Mouse (Mus musculus) forebrain, embryonic 16.5 days (tissue): ENCODE results near the gene Tbc1d15. TPM values are rescaled to one million over a fixed set of nuclear protein-coding genes. Genes with fewer than 3 reads are reported as not detected.

Experiments
- ATAC-seq: fragments of 200-750 bp; cut with Nextera tagmentation; 2 replicates; pipeline ENCODE4 v1.8.0; 2017; ENCODE audit warnings: mild to moderate bottlenecking, moderate library complexity
- H3K27ac ChIP-seq: fragments of 300-500 bp; sonication (generic); 2 replicates; pipeline ENCODE4 v1.5.1; 2014; ENCODE audit warnings: low read length, control low read depth
- H3K27me3 ChIP-seq: fragments of 300-500 bp; sonication (generic); replicated peaks from 2 replicates; pipeline ENCODE4 v1.6.1; 2014; ENCODE audit warnings: low read length; ENCODE audit not compliant: control insufficient read depth, insufficient read depth
- H3K36me3 ChIP-seq: fragments of 300-500 bp; sonication (generic); 2 replicates; pipeline ENCODE4 v1.6.1; 2014; ENCODE audit not compliant: control insufficient read depth, insufficient read depth
- H3K4me1 ChIP-seq: fragments of 300-500 bp; sonication (generic); replicated peaks from 2 replicates; pipeline ENCODE4 v1.6.1; 2014; ENCODE audit warnings: low read length; ENCODE audit not compliant: control insufficient read depth, insufficient read depth
- H3K4me2 ChIP-seq: fragments of 300-500 bp; sonication (generic); 2 replicates; pipeline ENCODE4 v1.6.1; 2014; ENCODE audit warnings: mild to moderate bottlenecking, low read length, control low read depth
- H3K4me3 ChIP-seq: fragments of 300-500 bp; sonication (generic); replicated peaks from 2 replicates; pipeline ENCODE4 v1.5.1; 2014; ENCODE audit warnings: mild to moderate bottlenecking, low read length, control low read depth
- H3K9ac ChIP-seq: fragments of 300-500 bp; sonication (generic); replicated peaks from 2 replicates; pipeline ENCODE4 v1.6.1; 2014; ENCODE audit warnings: low read depth, low read length, control low read depth
- H3K9me3 ChIP-seq: fragments of 300-500 bp; sonication (generic); 2 replicates; pipeline ENCODE4 v1.6.1; 2016; ENCODE audit warnings: low read length; ENCODE audit not compliant: control insufficient read depth
- WGBS: fragments of 180-500 bp; shearing (Covaris S2); extraction: QIAGEN DNeasy Blood & Tissue Kit; methylation state at CpG from one replicate; pipeline ENCODE4 v1.1.7; 2014; 5-methylcytosine and 5-hydroxymethylcytosine counted together
- polyA plus RNA-seq: library from polyadenylated mRNA; unstranded; fragments of >200 nt; fragmentation: Nextera tagmentation; extraction: Ambion mirVana; gene quantifications from 2 replicates; pipeline ENCODE4 v1.2.1, GENCODE M21; 2015

Gene Tbc1d15
- polyA plus RNA-seq, 1 experiment from 2014 or later, result 39.9 TPM

DNA sequence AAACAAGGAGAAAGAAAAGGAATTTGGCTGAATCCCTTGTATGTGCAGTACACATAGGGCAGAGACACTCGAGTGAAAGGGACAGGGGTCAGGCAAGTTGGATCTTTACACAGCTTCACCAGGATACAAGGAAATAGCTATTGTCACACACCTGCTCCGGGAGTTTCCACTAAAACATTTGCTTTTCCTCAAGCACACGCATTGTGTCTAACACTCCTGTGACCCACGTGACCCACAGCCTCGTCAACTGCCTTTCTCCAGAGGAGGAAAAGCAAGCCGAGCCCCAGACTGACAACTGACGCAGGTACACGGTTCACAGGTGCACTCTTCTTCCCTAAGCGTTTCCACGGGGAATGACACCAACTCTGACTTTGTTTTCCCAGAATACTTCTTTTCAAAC is 32.9 kb upstream of the Tbc1d15 start:
- Histone ChIP-seq H3K36me3 (peaks cover 7% of the 10 kb centered on the region), H3K9me3 (no peaks in the 10 kb centered on the region), H3K27ac (no peak overlapping the region), H3K4me1 (no peaks in the 10 kb centered on the region), H3K27me3 (no peaks in the 10 kb centered on the region), H3K9ac (no peak overlapping the region), H3K4me2 (no peak overlapping the region), H3K4me3 (no peak overlapping the region)
- 81% methylated on average over 10 of the region's 10 CpGs for WGBS
- no peak for ATAC-seq

- Histone ChIP-seq H3K27ac (no peak overlapping the region), H3K4me3 (no peak overlapping the region), H3K9me3 (no peaks in the 10 kb centered on the region), H3K4me1 (no peaks in the 10 kb centered on the region), H3K4me2 (no peak overlapping the region), H3K9ac (no peak overlapping the region), H3K36me3 (peaks cover 2% of the 10 kb centered on the region; the same call in 1 of the 2 replicates), H3K27me3 (no peaks in the 10 kb centered on the region)
- 80% methylated on average over 10 of the region's 10 CpGs for WGBS
- ATAC-seq, result no peak
Measured at GRCm38 (mm10) chr10:115281381-115281780, 30.1 kb upstream of the Tbc1d15 start.

- no peak overlapping the region for H3K4me3 ChIP-seq
- H3K4me2 ChIP-seq, result no peak overlapping the region
- ATAC-seq, result no peak
- no peaks in the 10 kb centered on the region for H3K4me1 ChIP-seq
- no peak overlapping the region for H3K9ac ChIP-seq
- no peaks in the 10 kb centered on the region for H3K27me3 ChIP-seq
- no peaks in the 10 kb centered on the region for H3K36me3 ChIP-seq
- H3K9me3 ChIP-seq, result no peaks in the 10 kb centered on the region
- H3K27ac ChIP-seq, result no peak overlapping the region
- WGBS, result 61% methylated on average over 5 of the region's 5 CpGs
Measured at GRCm38 (mm10) chr10:115271649-115272048, 20.4 kb upstream of the Tbc1d15 start.

- Histone ChIP-seq H3K36me3 (no peaks in the 10 kb centered on the region), H3K9ac (no peak overlapping the region), H3K4me2 (no peak overlapping the region), H3K27ac (no peak overlapping the region), H3K4me1 (no peaks in the 10 kb centered on the region), H3K9me3 (no peaks in the 10 kb centered on the region), H3K27me3 (no peaks in the 10 kb centered on the region), H3K4me3 (no peak overlapping the region)
- ATAC-seq, result no peak
- WGBS, result 86% methylated on average over 12 of the region's 12 CpGs
Measured at GRCm38 (mm10) chr10:115270612-115271390, 19.5 kb upstream of the Tbc1d15 start.

GRCm38 (mm10) chr10:115262926-115263562 is 11.8 kb upstream of the Tbc1d15 start:
- H3K4me1 ChIP-seq, result no peaks in the 10 kb centered on the region
- H3K4me3 ChIP-seq, result no peak overlapping the region
- no peak overlapping the region for H3K27ac ChIP-seq
- no peak overlapping the region for H3K4me2 ChIP-seq
- no peaks in the 10 kb centered on the region for H3K9me3 ChIP-seq
- 77% methylated on average over 5 of the region's 5 CpGs for WGBS
- H3K36me3 ChIP-seq, result no peaks in the 10 kb centered on the region
- ATAC-seq, result no peak
- H3K9ac ChIP-seq, result no peak overlapping the region
- H3K27me3 ChIP-seq, result no peaks in the 10 kb centered on the region; the same call in 1 of the 2 replicates

DNA sequence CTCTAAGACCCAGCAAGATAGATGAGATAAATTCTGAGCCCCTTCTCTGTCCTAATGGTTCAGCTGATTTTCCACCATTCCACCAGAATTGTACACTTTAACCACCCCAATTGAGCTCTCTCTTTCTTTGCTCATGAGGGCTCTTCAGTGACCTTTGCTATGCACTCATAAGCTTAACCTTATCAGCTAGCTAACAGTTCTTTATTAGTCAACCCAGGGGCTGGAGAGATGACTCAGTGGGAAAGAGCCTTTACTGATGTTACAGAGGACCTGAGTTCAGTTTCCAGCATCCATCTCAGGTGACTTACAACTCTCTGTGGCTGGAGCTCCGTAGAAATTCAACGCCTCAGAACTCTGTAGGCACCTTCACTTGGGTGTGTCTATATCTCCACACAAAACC is 11.0 kb upstream of the Tbc1d15 start:
- 83% methylated on average over 2 of the region's 2 CpGs for WGBS
- Histone ChIP-seq H3K9ac (no peak overlapping the region), H3K4me2 (no peak overlapping the region), H3K27ac (no peak overlapping the region), H3K27me3 (no peaks in the 10 kb centered on the region; the same call in 1 of the 2 replicates), H3K4me1 (no peaks in the 10 kb centered on the region), H3K9me3 (no peaks in the 10 kb centered on the region), H3K4me3 (no peak overlapping the region), H3K36me3 (no peaks in the 10 kb centered on the region)
- ATAC-seq, result no peak

DNA sequence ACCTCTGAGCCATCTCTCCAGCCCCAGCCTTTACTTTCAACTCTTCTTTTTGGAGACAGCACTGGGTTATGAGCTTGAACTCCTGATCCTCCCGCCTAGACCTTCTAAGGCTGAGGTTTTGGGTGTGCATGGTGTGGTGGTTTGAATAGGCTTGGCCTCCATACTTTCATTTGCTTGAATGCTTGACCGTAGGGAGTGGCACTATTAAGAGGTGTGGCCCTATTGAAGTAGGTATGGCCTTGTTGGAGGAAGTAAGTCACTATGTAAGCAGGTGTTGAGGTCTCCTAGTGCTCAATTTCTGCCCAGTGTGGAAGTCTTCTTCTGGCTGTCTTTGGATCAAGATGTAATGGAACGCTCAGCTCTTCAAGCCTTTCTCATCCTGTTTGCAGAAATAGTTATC is 10.2 kb upstream of the Tbc1d15 start:
- no peaks in the 10 kb centered on the region for H3K9me3 ChIP-seq
- no peak overlapping the region for H3K4me2 ChIP-seq
- no peaks in the 10 kb centered on the region for H3K36me3 ChIP-seq
- H3K4me3 ChIP-seq, result no peak overlapping the region
- H3K27ac ChIP-seq, result no peak overlapping the region
- 89% methylated on average over 3 of the region's 3 CpGs for WGBS
- H3K9ac ChIP-seq, result no peak overlapping the region
- ATAC-seq, result no peak
- H3K27me3 ChIP-seq, result no peaks in the 10 kb centered on the region; the same call in 1 of the 2 replicates
- H3K4me1 ChIP-seq, result no peaks in the 10 kb centered on the region

- H3K27me3 ChIP-seq, result no peaks in the 10 kb centered on the region
- ATAC-seq, result no peak
- no peaks in the 10 kb centered on the region for H3K9me3 ChIP-seq
- H3K4me2 ChIP-seq, result no peak overlapping the region
- no peaks in the 10 kb centered on the region for H3K36me3 ChIP-seq
- peaks cover 6% of the 10 kb centered on the region for H3K4me1 ChIP-seq
- WGBS, result 86% methylated on average over 5 of the region's 5 CpGs
- no peak overlapping the region for H3K27ac ChIP-seq
- no peak overlapping the region for H3K4me3 ChIP-seq
- no peak overlapping the region for H3K9ac ChIP-seq
Measured at GRCm38 (mm10) chr10:115256162-115256561, 4.9 kb upstream of the Tbc1d15 start.

GRCm38 (mm10) chr10:115253521-115253920 is 2.3 kb upstream of the Tbc1d15 start:
- Histone ChIP-seq H3K27me3 (no peaks in the 10 kb centered on the region), H3K27ac (no peak overlapping the region), H3K4me2 (no peak overlapping the region), H3K9me3 (no peaks in the 10 kb centered on the region), H3K4me3 (no peak overlapping the region), H3K9ac (no peak overlapping the region), H3K36me3 (no peaks in the 10 kb centered on the region), H3K4me1 (peaks cover 19% of the 10 kb centered on the region)
- no peak for ATAC-seq
- WGBS, result 88% methylated on average over 3 of the region's 3 CpGs
